Mouse (Mus musculus): ENCODE results near the gene Luc7l3. TPM values are rescaled to one million over a fixed set of nuclear protein-coding genes. Genes with fewer than 3 reads are reported as not detected.

Gene Luc7l3
- polyA plus RNA-seq, 1 experiment from 2014 or later: 70.9 TPM

GRCm38 (mm10) chr11:94287105-94287504 is 34.7 kb downstream of the Luc7l3 start:
- Histone ChIP-seq H3K9ac (no peak overlapping the region), H3K27me3 (no peaks in the 10 kb centered on the region), H3K36me3 (peaks cover 77% of the 10 kb centered on the region), H3K4me1 (replicated peaks) (0 out of 2 replicates have a peak, but pooled peaks cover 4% of the 10 kb centered on the region), H3K27ac (no peak overlapping the region), H3K4me3 (no peak overlapping the region), H3K9me3 (replicated peaks) (no peaks in the 10 kb centered on the region), H3K4me2 (no peak overlapping the region)
- WGBS: 75% methylated on average over 5 of the region's 5 CpGs
- no peak for ATAC-seq (replicated peaks; ENCODE audit: insufficient number of reproducible peaks, insufficient read depth, low FRiP score, low read depth)

GRCm38 (mm10) chr11:94285886-94286574 is 35.8 kb downstream of the Luc7l3 start:
- Histone ChIP-seq H3K36me3 (peaks cover 69% of the 10 kb centered on the region), H3K4me2 (no peak overlapping the region), H3K27ac (no peak overlapping the region), H3K9me3 (replicated peaks) (no peaks in the 10 kb centered on the region), H3K27me3 (no peaks in the 10 kb centered on the region), H3K4me3 (no peak overlapping the region), H3K4me1 (replicated peaks) (peaks cover 8% of the 10 kb centered on the region; the same call in 1 of the 2 replicates), H3K9ac (no peak overlapping the region)
- WGBS: 88% methylated on average over 11 of the region's 11 CpGs
- no peak for ATAC-seq (replicated peaks; ENCODE audit: insufficient number of reproducible peaks, insufficient read depth, low FRiP score, low read depth)

GRCm38 (mm10) chr11:94283536-94284099 is 38.2 kb downstream of the Luc7l3 start:
- peaks cover 8% of the 10 kb centered on the region; the same call in 1 of the 2 replicates for H3K4me1 ChIP-seq (replicated peaks)
- no peak overlapping the region for H3K9ac ChIP-seq
- no peaks in the 10 kb centered on the region for H3K27me3 ChIP-seq
- H3K4me2 ChIP-seq: no peak overlapping the region
- no peak overlapping the region for H3K4me3 ChIP-seq
- no peak for ATAC-seq (replicated peaks; ENCODE audit: insufficient number of reproducible peaks, insufficient read depth, low FRiP score, low read depth)
- no peak overlapping the region for H3K27ac ChIP-seq
- WGBS: 89% methylated on average over 6 of the region's 6 CpGs
- H3K36me3 ChIP-seq: peaks cover 44% of the 10 kb centered on the region
- H3K9me3 ChIP-seq (replicated peaks): no peaks in the 10 kb centered on the region

GRCm38 (mm10) chr11:94282291-94282690 is 39.5 kb downstream of the Luc7l3 start:
- H3K4me2 ChIP-seq: no peak overlapping the region
- no peak overlapping the region for H3K4me3 ChIP-seq
- H3K36me3 ChIP-seq: peaks cover 33% of the 10 kb centered on the region
- no peaks in the 10 kb centered on the region for H3K9me3 ChIP-seq (replicated peaks)
- H3K27ac ChIP-seq: no peak overlapping the region
- peaks cover 11% of the 10 kb centered on the region; the same call in 1 of the 2 replicates for H3K4me1 ChIP-seq (replicated peaks)
- ATAC-seq (replicated peaks; ENCODE audit: insufficient number of reproducible peaks, insufficient read depth, low FRiP score, low read depth): no peak
- 55% methylated on average over 5 of the region's 5 CpGs for WGBS
- H3K9ac ChIP-seq: no peak overlapping the region
- no peaks in the 10 kb centered on the region for H3K27me3 ChIP-seq

GRCm38 (mm10) chr11:94281199-94282181 is 40.3 kb downstream of the Luc7l3 start, which contains the start of gene Gm21885:
TSS of gene Gm21885 (plus strand) at chr11:94281873.
- no peak for ATAC-seq (replicated peaks; ENCODE audit: insufficient number of reproducible peaks, insufficient read depth, low FRiP score, low read depth)
- H3K27ac ChIP-seq: peak within 1 kb of the TSS; percentile 1; the same call in 1 of the 2 replicates
- H3K4me1 ChIP-seq (replicated peaks): peaks cover 17% of the 10 kb centered on the region; the same call in 1 of the 2 replicates
- no peaks in the 10 kb centered on the region for H3K9me3 ChIP-seq (replicated peaks)
- no peak within 1 kb of the TSS for H3K9ac ChIP-seq
- peaks cover 27% of the 10 kb centered on the region for H3K36me3 ChIP-seq
- H3K4me3 ChIP-seq: no peak within 1 kb of the TSS
- 64% methylated on average over 11 of the region's 11 CpGs for WGBS
- H3K4me2 ChIP-seq: no peak within 1 kb of the TSS
- H3K27me3 ChIP-seq: no peaks in the 10 kb centered on the region

- Histone ChIP-seq H3K9ac (peak overlapping the region; percentile 40; the same call in 1 of the 2 replicates), H3K4me3 (peak overlapping the region; percentile 46), H3K9me3 (replicated peaks) (no peaks in the 10 kb centered on the region), H3K27ac (no peak overlapping the region), H3K27me3 (no peaks in the 10 kb centered on the region), H3K4me1 (replicated peaks) (peaks cover 20% of the 10 kb centered on the region), H3K4me2 (peak overlapping the region; percentile 76), H3K36me3 (no peaks in the 10 kb centered on the region)
- peak; percentile 71 for ATAC-seq (replicated peaks; ENCODE audit: insufficient number of reproducible peaks, insufficient read depth, low FRiP score, low read depth)
- 6% methylated on average over 20 of the region's 20 CpGs for WGBS
Measured at GRCm38 (mm10) chr11:94276869-94277337, 44.9 kb downstream of the Luc7l3 start.

GRCm38 (mm10) chr11:94275686-94276085 is 46.1 kb downstream of the Luc7l3 start:
- H3K27me3 ChIP-seq: no peaks in the 10 kb centered on the region
- no peaks in the 10 kb centered on the region for H3K9me3 ChIP-seq (replicated peaks)
- no peak overlapping the region for H3K9ac ChIP-seq
- no peak overlapping the region for H3K4me2 ChIP-seq
- no peak overlapping the region for H3K4me3 ChIP-seq
- ATAC-seq (replicated peaks; ENCODE audit: insufficient number of reproducible peaks, insufficient read depth, low FRiP score, low read depth): no peak
- H3K36me3 ChIP-seq: no peaks in the 10 kb centered on the region
- 87% methylated on average over 2 of the region's 2 CpGs for WGBS
- H3K4me1 ChIP-seq (replicated peaks): peaks cover 18% of the 10 kb centered on the region
- H3K27ac ChIP-seq: no peak overlapping the region

- no peak overlapping the region for H3K4me3 ChIP-seq
- ATAC-seq (replicated peaks; ENCODE audit: insufficient number of reproducible peaks, insufficient read depth, low FRiP score, low read depth): no peak
- no peaks in the 10 kb centered on the region for H3K27me3 ChIP-seq
- H3K36me3 ChIP-seq: no peaks in the 10 kb centered on the region
- no peaks in the 10 kb centered on the region for H3K9me3 ChIP-seq (replicated peaks)
- H3K9ac ChIP-seq: no peak overlapping the region
- H3K27ac ChIP-seq: no peak overlapping the region
- H3K4me1 ChIP-seq (replicated peaks): peaks cover 18% of the 10 kb centered on the region
- 78% methylated on average over 7 of the region's 7 CpGs for WGBS
- no peak overlapping the region for H3K4me2 ChIP-seq
Measured at GRCm38 (mm10) chr11:94275226-94275625, 46.6 kb downstream of the Luc7l3 start.

GRCm38 (mm10) chr11:94274206-94274867 is 47.5 kb downstream of the Luc7l3 start:
- no peaks in the 10 kb centered on the region for H3K9me3 ChIP-seq (replicated peaks)
- no peaks in the 10 kb centered on the region for H3K27me3 ChIP-seq
- H3K4me3 ChIP-seq: no peak overlapping the region
- H3K9ac ChIP-seq: no peak overlapping the region
- H3K4me2 ChIP-seq: no peak overlapping the region
- WGBS: 62% methylated on average over 10 of the region's 10 CpGs
- no peak overlapping the region for H3K27ac ChIP-seq
- H3K36me3 ChIP-seq: no peaks in the 10 kb centered on the region
- H3K4me1 ChIP-seq (replicated peaks): peaks cover 18% of the 10 kb centered on the region
- ATAC-seq (replicated peaks; ENCODE audit: insufficient number of reproducible peaks, insufficient read depth, low FRiP score, low read depth): no peak

- H3K36me3 ChIP-seq: no peaks in the 10 kb centered on the region
- peaks cover 18% of the 10 kb centered on the region for H3K4me1 ChIP-seq (replicated peaks)
- no peak overlapping the region for H3K4me3 ChIP-seq
- ATAC-seq (replicated peaks; ENCODE audit: insufficient number of reproducible peaks, insufficient read depth, low FRiP score, low read depth): no peak
- 83% methylated on average over 21 of the region's 21 CpGs for WGBS
- H3K9me3 ChIP-seq (replicated peaks): no peaks in the 10 kb centered on the region
- H3K9ac ChIP-seq: no peak overlapping the region
- no peak overlapping the region for H3K4me2 ChIP-seq
- H3K27ac ChIP-seq: no peak overlapping the region
- no peaks in the 10 kb centered on the region for H3K27me3 ChIP-seq
Measured at GRCm38 (mm10) chr11:94272960-94273927, 48.5 kb downstream of the Luc7l3 start.

Measured in heart, embryonic 15.5 days (tissue).